Mouse (Mus musculus) bone marrow, adult 2 months (tissue): ENCODE results near the gene Rreb1.

Experiments used
- CTCF ChIP-seq: fragments of 200-500 bp; IDR thresholded peaks from 2 replicates; pipeline ENCODE4 v1.5.1; 2011; ENCODE audit warnings: low read length, control low read depth; ENCODE audit not compliant: control insufficient read depth, insufficient read depth
- POLR2A ChIP-seq: fragments of 200-500 bp; IDR thresholded peaks from 2 replicates; pipeline ENCODE4 v1.6.1; 2011; ENCODE audit warnings: low read depth, mild to moderate bottlenecking, control low read depth, low read length, borderline replicate concordance; ENCODE audit not compliant: control insufficient read depth

- TF ChIP-seq CTCF (no peak), POLR2A (peak; percentile 87; the same call in 1 of the 2 replicates)
Observed at GRCm38 (mm10) chr13:37993704-37994404, 215.7 kb downstream of the Rreb1 start, which contains the start of gene Ssr1.
